Mouse (Mus musculus): ENCODE results near the gene Dclk1. TPM values are rescaled to one million over a fixed set of nuclear protein-coding genes. Genes with fewer than 3 reads are reported as not detected.

Gene Dclk1
- polyA plus RNA-seq, 1 experiment from 2014 or later, result 44.8 TPM

- Histone ChIP-seq H3K4me3 (no peak overlapping the region), H3K27ac (replicated peaks) (no peak overlapping the region), H3K27me3 (replicated peaks; ENCODE audit: low read depth, poor library complexity, severe bottlenecking) (no peaks in the 10 kb centered on the region), H3K36me3 (replicated peaks) (no peaks in the 10 kb centered on the region), H3K4me1 (0 out of 2 replicates have a peak, but pooled peaks cover 4% of the 10 kb centered on the region), H3K9me3 (no peaks in the 10 kb centered on the region; the same call in 1 of the 2 replicates)
- 81% methylated on average over 5 of the region's 5 CpGs for WGBS
- no peak for DNase-seq (ENCODE audit: low spot score)
Measured at GRCm38 (mm10) chr3:55447486-55448460, 205.6 kb downstream of the Dclk1 start.

- DNase-seq (ENCODE audit: low spot score), result no peak
- H3K27me3 ChIP-seq (replicated peaks; ENCODE audit: low read depth, poor library complexity, severe bottlenecking), result no peaks in the 10 kb centered on the region
- no peaks in the 10 kb centered on the region; the same call in 1 of the 2 replicates for H3K9me3 ChIP-seq
- H3K27ac ChIP-seq (replicated peaks), result no peak overlapping the region
- 95% methylated on average over 2 of the region's 2 CpGs for WGBS
- H3K4me3 ChIP-seq, result no peak overlapping the region
- 0 out of 2 replicates have a peak, but pooled peaks cover 4% of the 10 kb centered on the region for H3K4me1 ChIP-seq
- H3K36me3 ChIP-seq (replicated peaks), result no peaks in the 10 kb centered on the region
Measured at GRCm38 (mm10) chr3:55449148-55449547, 207.0 kb downstream of the Dclk1 start.

GRCm38 (mm10) chr3:55451035-55451434 is 208.9 kb downstream of the Dclk1 start:
- WGBS, result 92% methylated on average over 14 of the region's 14 CpGs
- DNase-seq (ENCODE audit: low spot score), result no peak

GRCm38 (mm10) chr3:55451877-55452276 is 209.7 kb downstream of the Dclk1 start:
- no peak overlapping the region for H3K27ac ChIP-seq (replicated peaks)
- no peaks in the 10 kb centered on the region for H3K27me3 ChIP-seq (replicated peaks; ENCODE audit: low read depth, poor library complexity, severe bottlenecking)
- no peak overlapping the region for H3K4me3 ChIP-seq
- H3K36me3 ChIP-seq (replicated peaks), result no peaks in the 10 kb centered on the region
- 79% methylated on average over 3 of the region's 3 CpGs for WGBS
- H3K4me1 ChIP-seq, result 0 out of 2 replicates have a peak, but pooled peaks cover 4% of the 10 kb centered on the region
- no peaks in the 10 kb centered on the region; the same call in 1 of the 2 replicates for H3K9me3 ChIP-seq
- DNase-seq (ENCODE audit: low spot score), result no peak

More at GRCm38 (mm10) chr3:55451035-55451434, 208.9 kb downstream of the Dclk1 start:
- no peak overlapping the region for H3K27ac ChIP-seq (replicated peaks)
- no peaks in the 10 kb centered on the region; the same call in 1 of the 2 replicates for H3K9me3 ChIP-seq
- H3K36me3 ChIP-seq (replicated peaks), result no peaks in the 10 kb centered on the region
- 0 out of 2 replicates have a peak, but pooled peaks cover 4% of the 10 kb centered on the region for H3K4me1 ChIP-seq
- no peaks in the 10 kb centered on the region for H3K27me3 ChIP-seq (replicated peaks; ENCODE audit: low read depth, poor library complexity, severe bottlenecking)
- no peak overlapping the region for H3K4me3 ChIP-seq

GRCm38 (mm10) chr3:55452464-55452863 is 210.3 kb downstream of the Dclk1 start:
- 0 out of 2 replicates have a peak, but pooled peaks cover 4% of the 10 kb centered on the region for H3K4me1 ChIP-seq
- WGBS, result 87% methylated on average over 2 of the region's 2 CpGs
- no peak for DNase-seq (ENCODE audit: low spot score)

GRCm38 (mm10) chr3:55461092-55461491 is 218.9 kb downstream of the Dclk1 start:
- Histone ChIP-seq H3K27me3 (replicated peaks; ENCODE audit: low read depth, poor library complexity, severe bottlenecking) (no peaks in the 10 kb centered on the region; the same call in 1 of the 2 replicates), H3K36me3 (replicated peaks) (no peaks in the 10 kb centered on the region), H3K9me3 (no peaks in the 10 kb centered on the region), H3K4me1 (peaks cover 26% of the 10 kb centered on the region), H3K4me3 (peak overlapping the region; percentile 55), H3K27ac (replicated peaks) (no peak overlapping the region)
- 57% methylated on average over 3 of the region's 3 CpGs for WGBS
- DNase-seq (ENCODE audit: low spot score), result no peak

More at GRCm38 (mm10) chr3:55452464-55452863, 210.3 kb downstream of the Dclk1 start:
- Histone ChIP-seq H3K4me3 (no peak overlapping the region), H3K27ac (replicated peaks) (no peak overlapping the region), H3K9me3 (no peaks in the 10 kb centered on the region; the same call in 1 of the 2 replicates), H3K27me3 (replicated peaks; ENCODE audit: low read depth, poor library complexity, severe bottlenecking) (no peaks in the 10 kb centered on the region), H3K36me3 (replicated peaks) (no peaks in the 10 kb centered on the region)

GRCm38 (mm10) chr3:55461685-55462655 is 219.8 kb downstream of the Dclk1 start:
- peak overlapping the region; percentile 55 for H3K4me3 ChIP-seq
- H3K27me3 ChIP-seq (replicated peaks; ENCODE audit: low read depth, poor library complexity, severe bottlenecking), result no peaks in the 10 kb centered on the region; the same call in 1 of the 2 replicates
- peaks cover 26% of the 10 kb centered on the region for H3K4me1 ChIP-seq
- peak overlapping the region; percentile 85 for H3K27ac ChIP-seq (replicated peaks)
- peak; percentile 77 for DNase-seq (ENCODE audit: low spot score)
- no peaks in the 10 kb centered on the region for H3K9me3 ChIP-seq
- WGBS, result under 1% methylated on average over 17 of the region's 17 CpGs
- H3K36me3 ChIP-seq (replicated peaks), result no peaks in the 10 kb centered on the region

- H3K4me3 ChIP-seq, result no peak overlapping the region
- H3K27me3 ChIP-seq (replicated peaks; ENCODE audit: low read depth, poor library complexity, severe bottlenecking), result no peaks in the 10 kb centered on the region; the same call in 1 of the 2 replicates
- peak overlapping the region; percentile 60 for H3K27ac ChIP-seq (replicated peaks)
- no peaks in the 10 kb centered on the region for H3K9me3 ChIP-seq
- no peaks in the 10 kb centered on the region for H3K36me3 ChIP-seq (replicated peaks)
- 85% methylated on average over 4 of the region's 4 CpGs for WGBS
- H3K4me1 ChIP-seq, result peaks cover 27% of the 10 kb centered on the region
- no peak for DNase-seq (ENCODE audit: low spot score)
Measured at GRCm38 (mm10) chr3:55462904-55463668, 220.9 kb downstream of the Dclk1 start.

GRCm38 (mm10) chr3:55464226-55464625 is 222.1 kb downstream of the Dclk1 start:
- 69% methylated on average over 3 of the region's 3 CpGs for WGBS
- no peaks in the 10 kb centered on the region; the same call in 1 of the 2 replicates for H3K27me3 ChIP-seq (replicated peaks; ENCODE audit: low read depth, poor library complexity, severe bottlenecking)

GRCm38 (mm10) chr3:55465785-55466184 is 223.6 kb downstream of the Dclk1 start:
- H3K9me3 ChIP-seq, result no peaks in the 10 kb centered on the region
- WGBS, result 89% methylated on average over 8 of the region's 8 CpGs
- H3K27ac ChIP-seq (replicated peaks), result no peak overlapping the region
- no peaks in the 10 kb centered on the region for H3K36me3 ChIP-seq (replicated peaks)
- peaks cover 29% of the 10 kb centered on the region for H3K4me1 ChIP-seq
- H3K27me3 ChIP-seq (replicated peaks; ENCODE audit: low read depth, poor library complexity, severe bottlenecking), result no peaks in the 10 kb centered on the region; the same call in 1 of the 2 replicates
- no peak for DNase-seq (ENCODE audit: low spot score)
- H3K4me3 ChIP-seq, result no peak overlapping the region

More at GRCm38 (mm10) chr3:55464226-55464625, 222.1 kb downstream of the Dclk1 start:
- Histone ChIP-seq H3K4me1 (peaks cover 29% of the 10 kb centered on the region), H3K9me3 (no peaks in the 10 kb centered on the region), H3K4me3 (no peak overlapping the region), H3K27ac (replicated peaks) (no peak overlapping the region; the same call in 1 of the 2 replicates), H3K36me3 (replicated peaks) (no peaks in the 10 kb centered on the region)
- DNase-seq (ENCODE audit: low spot score), result no peak

- 73% methylated on average over 9 of the region's 9 CpGs for WGBS
- DNase-seq (ENCODE audit: low spot score), result no peak
Measured at GRCm38 (mm10) chr3:55466348-55466747, 224.2 kb downstream of the Dclk1 start.

More at GRCm38 (mm10) chr3:55466348-55466747, 224.2 kb downstream of the Dclk1 start:
- Histone ChIP-seq H3K27me3 (replicated peaks; ENCODE audit: low read depth, poor library complexity, severe bottlenecking) (no peaks in the 10 kb centered on the region; the same call in 1 of the 2 replicates), H3K4me3 (no peak overlapping the region), H3K4me1 (peaks cover 24% of the 10 kb centered on the region), H3K9me3 (no peaks in the 10 kb centered on the region), H3K27ac (replicated peaks) (no peak overlapping the region), H3K36me3 (replicated peaks) (no peaks in the 10 kb centered on the region)

Data from embryonic facial prominence, embryonic 10.5 days (tissue).